Mouse (Mus musculus) bone marrow macrophage, adult 2 months (primary cell): ENCODE results near the gene Sel1l3.

Experiments
- CTCF ChIP-seq: IDR thresholded peaks from 2 replicates; pipeline ENCODE4 v1.5.1; 2012; ENCODE audit warnings: low read depth, mild to moderate bottlenecking, low read length, moderate library complexity
- POLR2A ChIP-seq: IDR thresholded peaks from 2 replicates; pipeline ENCODE4 v1.6.1; 2012; ENCODE audit warnings: mild to moderate bottlenecking, low read depth, low read length, borderline replicate concordance

DNA sequence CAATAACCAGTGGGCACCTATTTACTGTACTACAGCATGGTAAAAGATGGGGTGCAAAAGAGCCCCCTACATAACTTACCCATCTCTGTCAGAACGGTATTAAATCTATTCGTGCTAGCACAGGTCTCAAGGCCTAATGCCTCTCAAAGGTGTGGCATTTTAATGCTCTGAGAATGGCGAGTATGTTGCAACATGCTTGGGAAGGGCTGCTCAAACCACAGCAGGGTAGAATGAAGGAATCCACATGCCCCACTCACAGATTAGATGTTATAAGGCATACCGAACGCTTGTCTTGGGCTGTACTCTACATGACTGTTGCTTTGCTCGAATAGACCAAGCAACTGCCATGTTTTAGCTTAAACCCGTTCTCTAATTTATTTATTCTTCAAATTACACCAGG lies 25.5 kb upstream of the Sel1l3 start:
- TF ChIP-seq POLR2A = no peak
- no peak for TF ChIP-seq CTCF
